Mouse (Mus musculus) midbrain, embryonic 14.5 days (tissue): ENCODE measurements at regions not wholly inside any gene's neighbourhood (a gene's known extent, or its start where the extent isn't known, plus 50 kb on each side); places are given as distances from the start of the nearest gene placed in this dataset.

ENCODE experiments used
- ATAC-seq: fragments of 200-750 bp; cut with Nextera tagmentation; 2 replicates; pipeline ENCODE4 v1.8.0; 2017; ENCODE audit warnings: moderate number of reproducible peaks, moderate library complexity; ENCODE audit not compliant: low FRiP score, low TSS enrichment
- DNase-seq: peaks from one replicate; pipeline ENCODE4 v3.0.0-alpha.2; 2015
- H3K27ac ChIP-seq: fragments of 300-500 bp; sonication (generic); replicated peaks from 2 replicates; pipeline ENCODE4 v1.5.1; 2014; ENCODE audit warnings: mild to moderate bottlenecking, low read depth, low read length, moderate library complexity
- H3K27me3 ChIP-seq: fragments of 300-500 bp; sonication (generic); 2 replicates; pipeline ENCODE4 v1.6.1; 2014; ENCODE audit warnings: low read length, control low read depth, mixed read lengths; ENCODE audit not compliant: control insufficient read depth, insufficient read depth
- H3K36me3 ChIP-seq: fragments of 300-500 bp; sonication (generic); 2 replicates; pipeline ENCODE4 v1.6.1; 2014; ENCODE audit warnings: low read length, control low read depth; ENCODE audit not compliant: control insufficient read depth, insufficient read depth
- H3K4me1 ChIP-seq: fragments of 300-500 bp; sonication (generic); 2 replicates; pipeline ENCODE4 v1.6.1; 2014; ENCODE audit warnings: mild to moderate bottlenecking, antibody characterized with exemption, low read length, control low read depth; ENCODE audit not compliant: control insufficient read depth, insufficient read depth
- H3K4me2 ChIP-seq: fragments of 300-500 bp; sonication (generic); 2 replicates; pipeline ENCODE4 v1.6.1; 2014; ENCODE audit warnings: mild to moderate bottlenecking, low read length, moderate library complexity
- H3K4me3 ChIP-seq: fragments of 300-500 bp; sonication (generic); replicated peaks from 2 replicates; pipeline ENCODE4 v1.5.1; 2014; ENCODE audit warnings: low read depth, low read length
- H3K9ac ChIP-seq: fragments of 300-500 bp; sonication (generic); replicated peaks from 2 replicates; pipeline ENCODE4 v1.6.1; 2014; ENCODE audit warnings: mild to moderate bottlenecking, low read length, moderate library complexity
- H3K9me3 ChIP-seq: fragments of 300-500 bp; sonication (generic); 2 replicates; pipeline ENCODE4 v1.6.1; 2016; ENCODE audit warnings: low read length, control low read depth, mixed read lengths; ENCODE audit not compliant: control insufficient read depth
- WGBS: fragments of 180-500 bp; shearing (Covaris S2); extraction: QIAGEN DNeasy Blood & Tissue Kit; methylation state at CpG from one replicate; pipeline ENCODE4 v1.1.7; 2014; 5-methylcytosine and 5-hydroxymethylcytosine counted together

DNA sequence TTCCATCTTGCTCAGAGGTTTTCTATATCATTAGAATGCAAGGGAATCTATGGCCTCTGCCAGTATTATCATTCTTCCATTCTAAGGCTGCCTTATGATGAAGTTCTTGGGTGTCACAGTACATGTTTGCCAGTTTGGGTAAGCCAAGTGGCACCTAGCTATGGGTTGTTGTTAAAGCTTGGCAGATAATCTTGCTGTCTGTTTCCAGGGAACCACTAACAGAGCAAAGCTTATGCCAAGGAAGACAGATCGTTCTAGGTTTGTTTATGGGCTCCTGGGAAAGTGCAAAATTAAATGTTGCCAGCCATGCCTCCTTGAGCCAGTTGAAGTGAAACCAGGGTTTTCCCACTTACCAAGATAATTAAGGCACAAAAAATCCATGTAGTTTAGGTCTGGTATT is 292.9 kb upstream of the Cobl start:
- H3K4me3 ChIP-seq = no peak overlapping the region
- no peak for DNase-seq
- no peaks in the 10 kb centered on the region for H3K4me1 ChIP-seq
- H3K27ac ChIP-seq = no peak overlapping the region
- H3K4me2 ChIP-seq = no peak overlapping the region
- H3K9me3 ChIP-seq = no peaks in the 10 kb centered on the region
- no peak overlapping the region for H3K9ac ChIP-seq
- no peak for ATAC-seq
- H3K36me3 ChIP-seq = no peaks in the 10 kb centered on the region
- 85% methylated on average over 1 of the region's 1 CpGs for WGBS
- no peaks in the 10 kb centered on the region for H3K27me3 ChIP-seq

DNA sequence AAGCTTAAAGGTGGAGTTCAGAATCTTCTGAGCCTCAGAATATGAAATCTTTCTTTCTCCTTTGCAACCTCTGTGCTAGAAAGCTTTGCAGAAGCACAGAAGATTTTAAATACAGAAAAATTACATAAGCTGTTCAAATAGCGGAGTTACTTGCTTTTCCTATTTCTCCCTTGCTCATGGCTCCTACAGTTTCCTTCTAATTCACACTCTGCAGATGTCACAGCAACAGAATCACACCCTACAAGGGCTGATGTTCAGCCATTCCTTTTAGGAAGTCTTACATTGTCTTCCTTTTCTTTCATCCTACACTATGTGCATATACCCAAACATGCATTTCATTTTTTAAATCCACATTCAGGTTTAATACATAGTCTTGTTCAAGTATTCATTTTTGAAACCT is 285.3 kb upstream of the Cobl start:
- WGBS = 90% methylated on average over 1 of the region's 1 CpGs
- no peaks in the 10 kb centered on the region for H3K27me3 ChIP-seq
- H3K9ac ChIP-seq = no peak overlapping the region
- H3K4me3 ChIP-seq = no peak overlapping the region
- H3K27ac ChIP-seq = no peak overlapping the region
- DNase-seq (no peak), ATAC-seq (no peak)
- no peak overlapping the region for H3K4me2 ChIP-seq
- no peaks in the 10 kb centered on the region for H3K9me3 ChIP-seq
- no peaks in the 10 kb centered on the region for H3K4me1 ChIP-seq
- no peaks in the 10 kb centered on the region for H3K36me3 ChIP-seq

DNA sequence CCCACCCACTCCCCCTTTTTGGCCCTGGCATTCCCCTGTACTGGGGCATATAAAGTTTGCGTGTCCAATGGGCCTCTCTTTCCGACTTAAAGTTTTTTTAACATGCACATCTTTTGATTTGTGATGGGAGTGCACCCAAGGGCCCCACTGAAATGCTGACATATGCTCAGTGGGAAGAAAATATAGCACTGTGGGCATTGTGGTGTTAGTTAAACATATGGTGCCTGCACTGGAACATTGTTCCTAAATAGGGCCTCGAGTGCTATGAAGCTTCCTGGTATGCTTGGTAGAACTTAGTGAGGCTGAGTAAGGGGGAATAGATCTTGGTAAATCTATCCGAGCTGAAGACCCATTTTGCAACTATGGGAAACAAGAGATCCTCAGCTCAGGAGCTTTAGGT is 284.5 kb upstream of the Cobl start:
- ATAC-seq (no peak), DNase-seq (no peak)
- Histone ChIP-seq H3K9me3 (no peaks in the 10 kb centered on the region), H3K27me3 (no peaks in the 10 kb centered on the region), H3K36me3 (no peaks in the 10 kb centered on the region), H3K9ac (no peak overlapping the region), H3K4me2 (no peak overlapping the region), H3K4me1 (no peaks in the 10 kb centered on the region), H3K27ac (no peak overlapping the region), H3K4me3 (no peak overlapping the region)
- WGBS = 93% methylated on average over 4 of the region's 4 CpGs

DNA sequence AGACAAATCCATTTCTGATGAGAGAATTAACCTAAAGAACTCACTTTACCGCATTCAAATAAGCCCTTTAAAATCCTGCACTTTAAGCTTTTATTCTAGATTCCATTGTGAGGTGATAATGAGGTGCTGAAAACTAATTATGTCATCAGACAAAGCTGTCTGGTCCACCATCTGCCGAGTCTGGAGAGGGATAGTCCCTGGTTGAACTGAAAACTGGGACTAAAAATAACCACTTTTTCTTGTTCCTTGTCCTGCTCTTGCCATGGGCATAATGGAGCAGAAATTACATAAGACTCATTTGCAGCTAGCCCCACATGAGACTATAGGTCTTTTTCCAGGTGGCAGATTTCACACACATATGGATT is 277.4 kb upstream of the Cobl start:
- Histone ChIP-seq H3K4me1 (no peaks in the 10 kb centered on the region), H3K4me2 (no peak overlapping the region), H3K4me3 (no peak overlapping the region), H3K9me3 (no peaks in the 10 kb centered on the region), H3K9ac (no peak overlapping the region), H3K27me3 (no peaks in the 10 kb centered on the region), H3K36me3 (no peaks in the 10 kb centered on the region), H3K27ac (no peak overlapping the region)
- ATAC-seq (0 out of 2 replicates have a peak, but pooled peaks have one; percentile 31), DNase-seq (peak; percentile 13)
- 9% methylated on average over 2 of the region's 2 CpGs for WGBS

DNA sequence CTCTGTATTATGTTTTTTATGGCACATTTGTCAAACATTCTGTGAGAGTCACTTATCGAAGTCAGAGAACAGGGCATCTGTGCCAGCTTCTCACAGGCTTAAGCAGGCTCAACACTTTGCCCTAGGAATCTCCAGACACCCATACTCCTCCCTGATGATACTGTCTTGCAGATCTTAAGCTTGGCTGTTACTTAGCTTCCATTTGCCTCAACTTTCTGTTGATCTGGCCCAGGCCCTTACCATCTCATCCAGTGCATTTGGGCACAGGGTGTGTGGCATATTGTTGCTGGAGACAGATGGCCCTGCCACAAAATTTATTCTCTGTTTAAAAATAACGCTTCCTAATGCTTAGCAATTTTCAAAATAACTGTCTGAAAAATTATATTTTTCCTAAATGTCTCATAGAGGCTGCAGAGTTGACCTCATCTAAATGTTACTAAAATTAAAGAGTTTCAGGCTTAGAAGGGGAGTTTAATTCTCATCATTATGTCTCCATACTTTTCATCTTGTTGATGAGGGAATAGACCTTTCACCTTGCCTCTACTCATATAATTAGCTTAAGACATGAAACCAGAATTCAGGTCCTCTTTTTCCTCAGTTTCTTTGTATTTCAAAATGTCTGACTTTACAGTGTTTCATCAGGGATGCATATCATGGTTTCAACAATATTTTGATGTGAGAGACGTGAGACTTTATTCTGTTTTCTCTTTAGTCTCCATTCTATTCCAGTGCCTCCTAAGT is 276.8 kb upstream of the Cobl start:
- Histone ChIP-seq H3K9me3 (no peaks in the 10 kb centered on the region), H3K4me2 (no peak overlapping the region), H3K4me3 (no peak overlapping the region), H3K27ac (no peak overlapping the region), H3K4me1 (no peaks in the 10 kb centered on the region), H3K27me3 (no peaks in the 10 kb centered on the region), H3K36me3 (no peaks in the 10 kb centered on the region), H3K9ac (no peak overlapping the region)
- no peak for ATAC-seq
- no peak for DNase-seq
- WGBS = 67% methylated on average over 3 of the region's 3 CpGs

DNA sequence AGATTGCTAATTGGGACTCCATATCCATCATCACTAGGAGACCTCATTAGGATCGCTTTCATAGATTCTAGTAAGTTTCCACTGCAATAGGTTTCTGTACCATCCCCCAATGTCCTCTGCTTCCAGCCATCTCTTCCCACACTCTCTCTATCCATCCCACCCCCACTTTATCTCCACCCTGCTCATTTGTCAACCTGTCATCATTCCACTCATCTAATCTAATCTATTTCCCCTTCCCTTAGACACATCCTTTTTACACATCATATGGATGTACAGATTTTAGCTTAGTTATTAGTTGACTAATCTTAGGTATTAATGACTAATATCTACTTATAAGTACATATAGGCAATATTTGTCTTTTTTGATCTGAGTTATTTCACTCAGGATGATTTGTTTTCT is 269.5 kb upstream of the Cobl start:
- no peak overlapping the region for H3K4me2 ChIP-seq
- no peaks in the 10 kb centered on the region for H3K27me3 ChIP-seq
- H3K9ac ChIP-seq = no peak overlapping the region
- H3K36me3 ChIP-seq = no peaks in the 10 kb centered on the region
- no peak overlapping the region for H3K27ac ChIP-seq
- WGBS = 97% methylated on average over 1 of the region's 1 CpGs
- ATAC-seq = no peak
- no peaks in the 10 kb centered on the region for H3K9me3 ChIP-seq
- no peaks in the 10 kb centered on the region for H3K4me1 ChIP-seq
- DNase-seq = no peak
- no peak overlapping the region for H3K4me3 ChIP-seq

DNA sequence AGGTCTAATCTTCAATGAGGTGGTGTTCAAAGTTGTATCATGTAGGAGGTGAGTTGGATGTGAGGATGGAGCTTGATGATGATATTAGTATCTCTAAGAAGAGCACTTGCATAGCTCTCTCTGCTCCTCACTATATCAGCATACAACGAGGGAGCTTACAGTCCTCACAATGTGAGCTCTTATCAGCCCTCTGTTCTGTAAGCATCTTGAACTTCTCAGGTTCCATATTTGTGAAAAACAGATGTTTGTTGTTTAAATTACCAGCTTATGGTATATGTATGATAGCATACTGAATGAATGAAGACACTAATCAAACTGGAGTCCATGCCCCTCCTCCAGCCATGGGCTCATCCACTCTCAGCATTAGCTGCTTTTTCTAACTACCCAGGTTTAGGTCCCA is 262.5 kb upstream of the Cobl start:
- no peaks in the 10 kb centered on the region for H3K27me3 ChIP-seq
- H3K9ac ChIP-seq = no peak overlapping the region
- ATAC-seq (no peak), DNase-seq (no peak)
- H3K4me3 ChIP-seq = no peak overlapping the region
- H3K36me3 ChIP-seq = no peaks in the 10 kb centered on the region
- H3K27ac ChIP-seq = no peak overlapping the region
- H3K4me1 ChIP-seq = no peaks in the 10 kb centered on the region
- H3K4me2 ChIP-seq = no peak overlapping the region
- WGBS = 94% methylated on average over 1 of the region's 1 CpGs
- no peaks in the 10 kb centered on the region for H3K9me3 ChIP-seq

DNA sequence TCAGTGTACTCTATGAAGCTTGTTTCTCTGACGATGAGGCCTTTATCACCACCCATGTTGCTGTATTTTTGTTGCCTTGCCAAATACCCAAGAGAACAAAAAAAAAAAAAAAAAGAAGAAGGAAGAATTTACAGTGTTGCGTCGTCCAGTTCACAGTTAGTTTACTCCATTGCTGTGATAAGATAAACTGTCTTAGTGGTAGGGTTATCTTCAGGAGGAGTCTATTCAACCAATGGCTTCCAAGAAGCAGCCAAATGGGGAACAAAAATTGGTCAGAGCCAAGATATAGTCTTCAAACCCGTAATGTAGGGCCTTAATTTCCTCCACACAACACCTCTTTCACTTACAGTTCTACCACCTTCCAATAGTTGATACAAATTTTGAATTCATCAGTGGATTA is 261.7 kb upstream of the Cobl start:
- Histone ChIP-seq H3K27me3 (no peaks in the 10 kb centered on the region), H3K9me3 (no peaks in the 10 kb centered on the region), H3K36me3 (no peaks in the 10 kb centered on the region), H3K4me2 (no peak overlapping the region), H3K4me1 (no peaks in the 10 kb centered on the region), H3K9ac (no peak overlapping the region), H3K27ac (no peak overlapping the region), H3K4me3 (no peak overlapping the region)
- no peak for ATAC-seq
- WGBS = 87% methylated on average over 4 of the region's 4 CpGs
- no peak for DNase-seq

DNA sequence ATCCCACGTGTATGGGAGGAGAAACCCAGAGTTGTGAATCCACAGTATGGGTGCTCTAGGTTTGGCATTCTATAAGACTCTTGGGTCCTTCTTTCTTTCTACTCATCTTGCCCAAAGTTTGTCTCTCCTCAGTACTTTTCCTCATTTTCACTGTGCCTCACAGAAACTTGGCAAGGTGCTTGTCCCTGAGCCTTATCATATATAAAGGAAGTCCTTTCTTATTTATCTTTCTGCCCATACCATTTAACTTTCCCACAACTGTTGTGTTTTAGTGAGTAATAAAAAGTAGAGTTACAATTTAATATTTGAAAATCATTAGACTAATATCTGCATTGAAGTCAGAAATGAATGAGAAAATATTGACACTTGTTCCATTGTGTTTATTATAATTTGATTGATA is 257.6 kb upstream of the Cobl start:
- Histone ChIP-seq H3K4me3 (no peak overlapping the region), H3K27ac (no peak overlapping the region), H3K4me1 (no peaks in the 10 kb centered on the region), H3K36me3 (no peaks in the 10 kb centered on the region), H3K9ac (no peak overlapping the region), H3K27me3 (no peaks in the 10 kb centered on the region), H3K9me3 (no peaks in the 10 kb centered on the region), H3K4me2 (no peak overlapping the region)
- no peak for ATAC-seq
- no peak for DNase-seq
- 42% methylated on average over 1 of the region's 1 CpGs for WGBS
